ENCODE assay signal across 8 mouse cellular contexts in genomic region chr1:172311248-172311906, GRCm38 (mm10). TPM values are rescaled to one million over a fixed set of nuclear protein-coding genes. Genes with fewer than 3 reads are reported as not detected.
DNase-seq lines count a peak whose midpoint lies in the region; ATAC-seq and TF ChIP-seq lines count a peak whose summit lies in the region.

No protein-coding gene starts in this region.

- no peaks in the 10 kb centered on the region for H3K9me3 ChIP-seq in forebrain, embryonic 10.5 days
- no peaks in the 10 kb centered on the region for H3K9me3 ChIP-seq in hindbrain, embryonic 10.5 days
- no peaks in the 10 kb centered on the region for H3K9me3 ChIP-seq in limb, embryonic 12.5 days
- H3K9me3 ChIP-seq in midbrain, embryonic 12.5 days: no peaks in the 10 kb centered on the region
- H3K9me3 ChIP-seq in stomach, embryonic 15.5 days: no peaks in the 10 kb centered on the region

- peak; percentile 69 for DNase-seq in gastrocnemius, adult 2 months
- no peak for DNase-seq in gastrocnemius, postnatal 10 days
- DNase-seq in brain, embryonic 18.5 days (ENCODE audit: low read depth, low spot score): peak; percentile 71
- no peak for DNase-seq in forebrain, embryonic 10.5 days (ENCODE audit: extremely low spot score, low spot score)
- no peak for DNase-seq in hindbrain, embryonic 10.5 days (ENCODE audit: low spot score)

- peak overlapping the region; percentile 89 for H3K4me2 ChIP-seq in limb, embryonic 12.5 days
- peak overlapping the region; percentile 73 for H3K4me2 ChIP-seq in midbrain, embryonic 12.5 days (replicated peaks)
- H3K4me2 ChIP-seq in stomach, embryonic 15.5 days: peak overlapping the region; percentile 95

- peaks cover 8% of the 10 kb centered on the region for H3K36me3 ChIP-seq in forebrain, embryonic 10.5 days (replicated peaks)
- H3K36me3 ChIP-seq in hindbrain, embryonic 10.5 days: peaks cover 6% of the 10 kb centered on the region
- H3K36me3 ChIP-seq in limb, embryonic 12.5 days: peaks cover 5% of the 10 kb centered on the region; the same call in 1 of the 2 replicates
- H3K36me3 ChIP-seq in midbrain, embryonic 12.5 days: no peaks in the 10 kb centered on the region
- no peaks in the 10 kb centered on the region for H3K36me3 ChIP-seq in stomach, embryonic 15.5 days

- peak overlapping the region; percentile 81 for H3K9ac ChIP-seq in limb, embryonic 12.5 days (replicated peaks)
- peak overlapping the region; percentile 80; the same call in 1 of the 2 replicates for H3K9ac ChIP-seq in midbrain, embryonic 12.5 days (replicated peaks)
- peak overlapping the region; percentile 69 for H3K9ac ChIP-seq in stomach, embryonic 15.5 days

- H3K4me3 ChIP-seq in gastrocnemius, adult 2 months: peak overlapping the region; percentile 96
- H3K4me3 ChIP-seq in forebrain, embryonic 10.5 days: peak overlapping the region; percentile 78
- H3K4me3 ChIP-seq in hindbrain, embryonic 10.5 days: peak overlapping the region; percentile 81
- peak overlapping the region; percentile 77 for H3K4me3 ChIP-seq in limb, embryonic 12.5 days (replicated peaks)
- peak overlapping the region; percentile 72 for H3K4me3 ChIP-seq in midbrain, embryonic 12.5 days
- peak overlapping the region; percentile 70 for H3K4me3 ChIP-seq in stomach, embryonic 15.5 days (replicated peaks)

- WGBS in forebrain, embryonic 10.5 days: 7% methylated on average over 23 of the region's 23 CpGs
- WGBS in hindbrain, embryonic 10.5 days: 5% methylated on average over 23 of the region's 23 CpGs
- WGBS in limb, embryonic 12.5 days: 3% methylated on average over 23 of the region's 23 CpGs
- WGBS in midbrain, embryonic 12.5 days: 7% methylated on average over 23 of the region's 23 CpGs
- 3% methylated on average over 23 of the region's 23 CpGs for WGBS in stomach, embryonic 15.5 days

- peaks cover 23% of the 10 kb centered on the region for H3K27me3 ChIP-seq in forebrain, embryonic 10.5 days (ENCODE audit: poor library complexity, severe bottlenecking)
- H3K27me3 ChIP-seq in hindbrain, embryonic 10.5 days (ENCODE audit: insufficient read depth, poor library complexity, severe bottlenecking): peaks cover 19% of the 10 kb centered on the region; the same call in 1 of the 2 replicates
- no peaks in the 10 kb centered on the region for H3K27me3 ChIP-seq in limb, embryonic 12.5 days
- peaks cover 7% of the 10 kb centered on the region for H3K27me3 ChIP-seq in midbrain, embryonic 12.5 days
- H3K27me3 ChIP-seq in stomach, embryonic 15.5 days (replicated peaks): no peaks in the 10 kb centered on the region

- peak overlapping the region; percentile 98 for H3K27ac ChIP-seq in gastrocnemius, adult 2 months
- peak overlapping the region; percentile 91 for H3K27ac ChIP-seq in forebrain, embryonic 10.5 days
- H3K27ac ChIP-seq in hindbrain, embryonic 10.5 days: peak overlapping the region; percentile 92
- peak overlapping the region; percentile 90 for H3K27ac ChIP-seq in limb, embryonic 12.5 days
- peak overlapping the region; percentile 52 for H3K27ac ChIP-seq in midbrain, embryonic 12.5 days (replicated peaks)
- peak overlapping the region; percentile 98 for H3K27ac ChIP-seq in stomach, embryonic 15.5 days

- ATAC-seq in limb, embryonic 12.5 days (ENCODE audit: insufficient number of reproducible peaks, insufficient read depth, low FRiP score, low TSS enrichment, low read depth): no peak
- no peak for ATAC-seq in midbrain, embryonic 12.5 days (ENCODE audit: low FRiP score, low read depth)
- ATAC-seq in stomach, embryonic 15.5 days (ENCODE audit: insufficient read depth, low FRiP score, low read depth): peak; percentile 51

- intact Hi-C loops in gastrocnemius, adult 2 months (cut with DNase I): loop anchor here (2.0 to 5.0 kb wide), 3 partner anchors 94 to 184 kb away; partner anchors contain the start of genes Casq1 and Pex19

- peaks cover 71% of the 10 kb centered on the region for H3K4me1 ChIP-seq in forebrain, embryonic 10.5 days
- peaks cover 85% of the 10 kb centered on the region for H3K4me1 ChIP-seq in hindbrain, embryonic 10.5 days (replicated peaks)
- peaks cover 48% of the 10 kb centered on the region for H3K4me1 ChIP-seq in limb, embryonic 12.5 days (replicated peaks)
- peaks cover 71% of the 10 kb centered on the region for H3K4me1 ChIP-seq in midbrain, embryonic 12.5 days
- peaks cover 14% of the 10 kb centered on the region for H3K4me1 ChIP-seq in stomach, embryonic 15.5 days

- TF ChIP-seq CTCF in gastrocnemius, adult 2 months (IDR thresholded peaks at IDR 0.05): no peak

RNA-seq across cellular contexts. Expression of gene Atp1a2, which starts 13.5 kb away (rescaled TPM):
- total RNA-seq in gastrocnemius, adult 2 months (2021): 1,000 to 10,000 TPM in 1 of 2 experiments, 100 to 1,000 TPM in 1; 838 to 1,060 TPM
- 100 to 1,000 TPM; 695 to 761 TPM for total RNA-seq in gastrocnemius, postnatal 10 days (2021)
- 0.86 and 2.0 TPM in 2 replicates for polyA plus RNA-seq in forebrain, embryonic 10.5 days (2016; fragmentation: Nextera tagmentation; extraction: Ambion mirVana)
- polyA plus RNA-seq in hindbrain, embryonic 10.5 days (2016; fragmentation: Nextera tagmentation; extraction: Ambion mirVana): 2.1 and 2.3 TPM in 2 replicates
- polyA plus RNA-seq in limb, embryonic 12.5 days (2016; fragmentation: Nextera tagmentation; extraction: Ambion mirVana): 5.1 and 5.4 TPM in 2 replicates
- polyA plus RNA-seq in midbrain, embryonic 12.5 days (2016; fragmentation: Nextera tagmentation; extraction: Ambion mirVana): 12.8 and 13.2 TPM in 2 replicates
- polyA plus RNA-seq in stomach, embryonic 15.5 days (2015; fragmentation: Nextera tagmentation; extraction: Ambion mirVana): 4.2 and 4.3 TPM in 2 replicates

RNA-seq across cellular contexts. Expression of gene Kcnj9, which starts 17.7 kb away (rescaled TPM):
- total RNA-seq in gastrocnemius, adult 2 months (2021): not detected
- total RNA-seq in gastrocnemius, postnatal 10 days (2021): under 1 TPM; 0.07 to 0.14 TPM
- polyA plus RNA-seq in forebrain, embryonic 10.5 days (2016; fragmentation: Nextera tagmentation; extraction: Ambion mirVana): 0.17 and 0.43 TPM in 2 replicates
- polyA plus RNA-seq in hindbrain, embryonic 10.5 days (2016; fragmentation: Nextera tagmentation; extraction: Ambion mirVana): 0.11 and 0.71 TPM in 2 replicates
- polyA plus RNA-seq in limb, embryonic 12.5 days (2016; fragmentation: Nextera tagmentation; extraction: Ambion mirVana): not detected in 2 replicates
- 1.7 and 2.7 TPM in 2 replicates for polyA plus RNA-seq in midbrain, embryonic 12.5 days (2016; fragmentation: Nextera tagmentation; extraction: Ambion mirVana)
- 0.05 and 0.09 TPM in 2 replicates for polyA plus RNA-seq in stomach, embryonic 15.5 days (2015; fragmentation: Nextera tagmentation; extraction: Ambion mirVana)

RNA-seq across cellular contexts. Expression of gene Kcnj10, which starts 29.6 kb away (rescaled TPM):
- under 1 TPM in 1 of 2 experiments, not detected in 1; 0.06 TPM for total RNA-seq in gastrocnemius, adult 2 months (2021)
- 1 to 10 TPM in 1 of 2 experiments, under 1 TPM in 1; 0.87 to 1.2 TPM for total RNA-seq in gastrocnemius, postnatal 10 days (2021)
- 0.46 and 0.47 TPM in 2 replicates for polyA plus RNA-seq in forebrain, embryonic 10.5 days (2016; fragmentation: Nextera tagmentation; extraction: Ambion mirVana)
- 0.31 and 0.77 TPM in 2 replicates for polyA plus RNA-seq in hindbrain, embryonic 10.5 days (2016; fragmentation: Nextera tagmentation; extraction: Ambion mirVana)
- 0.04 and 0.05 TPM in 2 replicates for polyA plus RNA-seq in limb, embryonic 12.5 days (2016; fragmentation: Nextera tagmentation; extraction: Ambion mirVana)
- 0.64 and 0.85 TPM in 2 replicates for polyA plus RNA-seq in midbrain, embryonic 12.5 days (2016; fragmentation: Nextera tagmentation; extraction: Ambion mirVana)
- polyA plus RNA-seq in stomach, embryonic 15.5 days (2015; fragmentation: Nextera tagmentation; extraction: Ambion mirVana): 0.10 and 0.17 TPM in 2 replicates

RNA-seq across cellular contexts. Expression of gene Igsf8, which starts 49.9 kb away (rescaled TPM):
- total RNA-seq in gastrocnemius, adult 2 months (2021): 1 to 10 TPM; 7.4 to 8.3 TPM
- total RNA-seq in gastrocnemius, postnatal 10 days (2021): 10 to 100 TPM; 15.4 to 19.1 TPM
- polyA plus RNA-seq in forebrain, embryonic 10.5 days (2016; fragmentation: Nextera tagmentation; extraction: Ambion mirVana): 53.0 and 55.4 TPM in 2 replicates
- polyA plus RNA-seq in hindbrain, embryonic 10.5 days (2016; fragmentation: Nextera tagmentation; extraction: Ambion mirVana): 63.5 and 142 TPM in 2 replicates
- 44.1 and 45.9 TPM in 2 replicates for polyA plus RNA-seq in limb, embryonic 12.5 days (2016; fragmentation: Nextera tagmentation; extraction: Ambion mirVana)
- polyA plus RNA-seq in midbrain, embryonic 12.5 days (2016; fragmentation: Nextera tagmentation; extraction: Ambion mirVana): 103 and 106 TPM in 2 replicates
- polyA plus RNA-seq in stomach, embryonic 15.5 days (2015; fragmentation: Nextera tagmentation; extraction: Ambion mirVana): 44.8 and 45.0 TPM in 2 replicates

RNA-seq across cellular contexts. Expression of gene Atp1a4, which starts 53.2 kb away (rescaled TPM):
- under 1 TPM; 0.20 to 0.43 TPM for total RNA-seq in gastrocnemius, adult 2 months (2021)
- total RNA-seq in gastrocnemius, postnatal 10 days (2021): under 1 TPM; 0.61 to 0.66 TPM
- not detected in 2 replicates for polyA plus RNA-seq in forebrain, embryonic 10.5 days (2016; fragmentation: Nextera tagmentation; extraction: Ambion mirVana)
- polyA plus RNA-seq in hindbrain, embryonic 10.5 days (2016; fragmentation: Nextera tagmentation; extraction: Ambion mirVana): not detected in 2 replicates
- polyA plus RNA-seq in limb, embryonic 12.5 days (2016; fragmentation: Nextera tagmentation; extraction: Ambion mirVana): not detected in 2 replicates
- not detected in 2 replicates for polyA plus RNA-seq in midbrain, embryonic 12.5 days (2016; fragmentation: Nextera tagmentation; extraction: Ambion mirVana)
- polyA plus RNA-seq in stomach, embryonic 15.5 days (2015; fragmentation: Nextera tagmentation; extraction: Ambion mirVana): not detected in 2 replicates

Comparison
In these comparisons a context has a peak if more than half of its experiments do, and no peak if none do; other contexts are left out.
1. DNase-seq: peak in gastrocnemius, adult 2 months (single experiment) and brain, embryonic 18.5 days (single experiment); none in gastrocnemius, postnatal 10 days (single experiment), forebrain, embryonic 10.5 days (single experiment) and hindbrain, embryonic 10.5 days (single experiment).
2. Peak in every context shown above with its lines, with median percentiles within 50 percentile points of each other: H3K27ac ChIP-seq, H3K4me3 ChIP-seq, H3K4me2 ChIP-seq and H3K9ac ChIP-seq.